Mouse (Mus musculus): Measurements from ENCODE around the gene Zfp553.

DNA sequence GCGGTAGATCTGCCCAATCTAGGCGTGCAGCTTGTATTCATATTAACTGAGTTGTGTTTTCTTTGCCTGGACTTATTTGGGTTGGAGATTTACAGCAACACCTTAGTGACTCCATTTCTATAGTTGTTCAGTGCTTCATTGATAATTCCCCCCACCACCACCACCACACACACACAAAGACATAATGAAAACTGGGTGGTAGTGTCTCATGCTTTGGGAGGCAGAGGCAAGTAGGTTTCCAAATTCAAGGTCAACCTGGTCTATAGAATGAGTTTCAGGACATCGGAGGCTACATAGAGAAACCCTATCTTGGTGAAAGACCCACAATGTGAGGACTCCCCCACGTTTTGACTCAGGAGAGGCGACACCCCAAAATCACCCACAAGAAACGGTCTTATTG, 8.2 kb upstream of the Zfp553 start:
- TF ChIP-seq CTCF (IDR thresholded peaks at IDR 0.05; ENCODE audit: low read depth, low read length) (no peak), POLR2A (IDR thresholded peaks at IDR 0.05; ENCODE audit: borderline replicate concordance, low read depth, low read length) (no peak)

Data from bone marrow macrophage, adult 2 months (primary cell).